Mouse (Mus musculus) liver, postnatal 0 days (tissue): ENCODE results near the gene Serpinc1. TPM values are rescaled to one million over a fixed set of nuclear protein-coding genes. Genes with fewer than 3 reads are reported as not detected.
A peak's percentile ranks its signal among the peaks of the same experiment; 100 is the strongest.

ENCODE experiments used
- ATAC-seq: fragments of 200-750 bp; cut with Nextera tagmentation; 2 replicates; pipeline ENCODE4 v1.8.0; 2017; ENCODE audit warnings: mild to moderate bottlenecking, moderate library complexity
- DNase-seq: peaks from one replicate; pipeline ENCODE4 v3.0.0-alpha.2; 2016
- H3K27ac ChIP-seq: fragments of 300-500 bp; sonication (generic); 2 replicates; pipeline ENCODE4 v1.5.1; 2014; ENCODE audit warnings: antibody characterized with exemption, moderate library complexity, mild to moderate bottlenecking, low read depth
- H3K27me3 ChIP-seq: fragments of 300-500 bp; sonication (generic); 2 replicates; pipeline ENCODE4 v1.6.1; 2014; ENCODE audit warnings: low read length, control low read depth, mixed read lengths; ENCODE audit not compliant: insufficient read depth
- H3K36me3 ChIP-seq: fragments of 300-500 bp; sonication (generic); replicated peaks from 2 replicates; pipeline ENCODE4 v1.6.1; 2014; ENCODE audit warnings: mild to moderate bottlenecking, control low read depth, low read length, moderate library complexity, mixed read lengths; ENCODE audit not compliant: insufficient read depth
- H3K4me1 ChIP-seq: fragments of 300-500 bp; sonication (generic); 2 replicates; pipeline ENCODE4 v1.6.1; 2014; ENCODE audit warnings: antibody characterized with exemption, mild to moderate bottlenecking, control low read depth; ENCODE audit not compliant: insufficient read depth
- H3K4me2 ChIP-seq: fragments of 300-500 bp; sonication (generic); 2 replicates; pipeline ENCODE4 v1.6.1; 2014; ENCODE audit warnings: low read depth, mild to moderate bottlenecking, low read length, moderate library complexity, mixed read lengths
- H3K4me3 ChIP-seq: fragments of 300-500 bp; sonication (generic); 2 replicates; pipeline ENCODE4 v1.5.1; 2014; ENCODE audit warnings: low read depth, low read length
- H3K9ac ChIP-seq: fragments of 300-500 bp; sonication (generic); replicated peaks from 2 replicates; pipeline ENCODE4 v1.6.1; 2014; ENCODE audit warnings: mild to moderate bottlenecking, moderate library complexity
- H3K9me3 ChIP-seq: fragments of 300-500 bp; sonication (generic); 2 replicates; pipeline ENCODE4 v1.6.1; 2016; ENCODE audit warnings: mild to moderate bottlenecking, control low read depth, low read length, mixed read lengths
- CTCF ChIP-seq: sonication (generic); IDR thresholded peaks from 2 replicates; pipeline ENCODE4 v1.5.1; 2016; ENCODE audit warnings: antibody characterized with exemption, low read depth
- EP300 ChIP-seq: IDR thresholded peaks from 2 replicates; pipeline ENCODE4 v1.6.1; 2016; ENCODE audit warnings: antibody characterized with exemption, low read depth, mild to moderate bottlenecking
- WGBS: fragments of 180-500 bp; shearing (Covaris S2); extraction: QIAGEN DNeasy Blood & Tissue Kit; methylation state at CpG from one replicate; pipeline ENCODE4 v1.1.7; 2014; ENCODE audit not compliant: insufficient replicate concordance; 5-methylcytosine and 5-hydroxymethylcytosine counted together
- polyA plus RNA-seq: library from polyadenylated mRNA; unstranded; fragments of >200 nt; fragmentation: Nextera tagmentation; extraction: Ambion mirVana; gene quantifications from 2 replicates; pipeline ENCODE4 v1.2.1, GENCODE M21; 2015

The Serpinc1 gene
- polyA plus RNA-seq = 3,100 and 3,165 TPM in 2 replicates

- Histone ChIP-seq H3K9me3 (no peaks in the 10 kb centered on the region), H3K36me3 (no peaks in the 10 kb centered on the region), H3K4me3 (no peak within 1 kb of the TSS), H3K27me3 (no peaks in the 10 kb centered on the region), H3K27ac (peak within 1 kb of the TSS; percentile 79), H3K4me2 (no peak within 1 kb of the TSS), H3K4me1 (peaks cover 12% of the 10 kb centered on the region), H3K9ac (no peak within 1 kb of the TSS)
- whole genome bisulfite sequencing = 63% methylated on average over 4 of the region's 4 CpGs
- ATAC-seq (peak; percentile 61), DNase-seq (no peak)
- TF ChIP-seq EP300 (peak; percentile 41; the same call in 1 of the 2 replicates), CTCF (no peak)
These were observed at the start of gene Serpinc1 for GRCm38 (mm10) chr1:160978071-160978735. TSS of gene Serpinc1 (plus strand) at chr1:160978585.

DNA sequence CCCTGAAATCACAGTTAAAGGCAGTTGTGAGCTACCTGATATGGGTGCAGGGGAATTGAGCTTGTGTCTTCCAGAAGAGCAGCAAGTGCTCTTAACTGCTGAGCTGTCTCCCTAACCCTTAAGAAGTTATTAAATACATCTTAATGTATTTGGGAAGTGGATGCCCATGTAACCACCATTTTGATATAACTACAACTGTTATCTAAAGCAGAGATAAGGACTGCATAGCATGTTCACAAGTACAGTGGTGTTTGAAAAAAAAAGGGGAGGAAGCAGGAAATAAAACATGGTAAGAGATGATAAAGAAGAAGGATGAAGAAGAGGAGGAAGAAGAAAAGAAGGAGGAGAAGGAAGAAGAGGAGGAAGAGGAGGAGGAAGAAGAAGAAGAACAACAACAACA, 47.1 kb upstream of the Serpinc1 start:
- no peak overlapping the region for H3K4me3 ChIP-seq

GRCm38 (mm10) chr1:160933896-160934482, 44.4 kb upstream of the Serpinc1 start:
- peak; percentile 49; the same call in 1 of the 2 replicates for ATAC-seq
- no peak overlapping the region for H3K27ac ChIP-seq
- no peaks in the 10 kb centered on the region for H3K27me3 ChIP-seq
- no peaks in the 10 kb centered on the region for H3K4me1 ChIP-seq
- peak; percentile 66 for TF ChIP-seq CTCF
- no peak for TF ChIP-seq EP300
- H3K36me3 ChIP-seq = peaks cover 29% of the 10 kb centered on the region
- H3K4me3 ChIP-seq = no peak overlapping the region
- WGBS = 77% methylated on average over 4 of the region's 4 CpGs
- no peak for DNase-seq
- no peaks in the 10 kb centered on the region for H3K9me3 ChIP-seq
- no peak overlapping the region for H3K9ac ChIP-seq
- no peak overlapping the region for H3K4me2 ChIP-seq

More for the DNA sequence above, 47.1 kb upstream of the Serpinc1 start:
- Histone ChIP-seq H3K4me2 (no peak overlapping the region), H3K27ac (no peak overlapping the region), H3K27me3 (no peaks in the 10 kb centered on the region), H3K36me3 (peaks cover 18% of the 10 kb centered on the region), H3K4me1 (no peaks in the 10 kb centered on the region), H3K9ac (no peak overlapping the region), H3K9me3 (no peaks in the 10 kb centered on the region)
- TF ChIP-seq EP300 (no peak), CTCF (no peak)
- no peak for ATAC-seq
- DNase-seq = no peak

GRCm38 (mm10) chr1:160935551-160935950, 42.8 kb upstream of the Serpinc1 start:
- WGBS = 95% methylated on average over 6 of the region's 6 CpGs
- peaks cover 36% of the 10 kb centered on the region for H3K36me3 ChIP-seq
- no peak overlapping the region for H3K4me2 ChIP-seq
- TF ChIP-seq CTCF = peak; percentile 42
- no peak for TF ChIP-seq EP300
- H3K4me3 ChIP-seq = no peak overlapping the region
- H3K9ac ChIP-seq = no peak overlapping the region
- H3K27ac ChIP-seq = no peak overlapping the region
- DNase-seq (no peak), ATAC-seq (no peak)
- no peaks in the 10 kb centered on the region for H3K27me3 ChIP-seq
- H3K9me3 ChIP-seq = no peaks in the 10 kb centered on the region
- H3K4me1 ChIP-seq = no peaks in the 10 kb centered on the region

DNA sequence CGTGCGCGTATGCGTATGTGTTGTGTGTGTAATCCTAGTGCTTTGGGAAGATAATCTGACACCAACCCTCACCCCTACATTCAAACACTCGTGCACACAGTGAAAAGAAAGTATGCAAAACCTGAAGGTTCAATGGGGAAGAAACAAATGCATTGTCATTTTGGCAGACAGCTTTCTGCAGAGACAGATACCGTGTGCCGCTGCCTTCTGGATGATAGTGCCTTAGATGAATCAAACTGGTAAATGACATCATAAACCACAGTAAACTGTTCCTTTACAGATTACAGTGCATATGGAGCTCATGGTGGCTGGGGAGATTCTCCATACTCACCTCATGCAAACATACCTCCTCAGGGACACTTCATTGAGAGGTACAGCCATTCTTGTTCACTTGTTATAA, 15.2 kb upstream of the Serpinc1 start:
- H3K9me3 ChIP-seq = no peaks in the 10 kb centered on the region
- H3K4me3 ChIP-seq = no peak overlapping the region
- ATAC-seq = peak; percentile 19; the same call in 1 of the 2 replicates
- H3K4me1 ChIP-seq = no peaks in the 10 kb centered on the region
- no peak overlapping the region for H3K4me2 ChIP-seq
- WGBS = 74% methylated on average over 7 of the region's 7 CpGs
- H3K9ac ChIP-seq = no peak overlapping the region
- H3K27me3 ChIP-seq = no peaks in the 10 kb centered on the region
- DNase-seq = no peak
- H3K36me3 ChIP-seq = peaks cover 79% of the 10 kb centered on the region
- no peak overlapping the region for H3K27ac ChIP-seq
- TF ChIP-seq CTCF (no peak), EP300 (no peak)

DNA sequence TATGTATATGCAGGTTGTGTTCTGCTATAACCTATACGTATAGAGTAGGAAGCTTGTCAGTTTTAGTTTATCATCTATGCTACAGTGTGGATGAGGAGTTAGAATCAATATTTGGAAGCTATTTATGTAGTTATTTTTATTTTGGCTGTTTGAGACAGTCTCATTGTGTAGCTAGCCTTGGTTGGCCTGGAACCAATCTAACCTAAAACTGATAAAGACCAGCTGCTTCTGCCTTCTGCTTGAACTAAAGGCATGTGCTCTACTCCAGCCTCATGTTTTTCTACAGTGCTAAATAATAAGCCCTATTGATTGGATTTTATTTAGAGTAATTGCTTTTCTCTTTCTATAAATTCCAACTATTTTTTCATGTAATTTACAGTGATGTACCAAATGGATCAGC, 11.1 kb upstream of the Serpinc1 start:
- no peaks in the 10 kb centered on the region for H3K27me3 ChIP-seq
- H3K4me2 ChIP-seq = no peak overlapping the region
- H3K36me3 ChIP-seq = peaks cover 85% of the 10 kb centered on the region
- TF ChIP-seq EP300 (no peak), CTCF (no peak)
- H3K9me3 ChIP-seq = no peaks in the 10 kb centered on the region
- no peak for DNase-seq
- 87% methylated on average over 1 of the region's 1 CpGs for WGBS
- H3K27ac ChIP-seq = no peak overlapping the region
- H3K4me3 ChIP-seq = no peak overlapping the region
- no peaks in the 10 kb centered on the region for H3K4me1 ChIP-seq
- no peak overlapping the region for H3K9ac ChIP-seq
- ATAC-seq = no peak
